Mouse (Mus musculus) intestine, embryonic 16.5 days (tissue): ENCODE data around the gene Sepsecs. TPM values are rescaled to one million over a fixed set of nuclear protein-coding genes. Genes with fewer than 3 reads are reported as not detected.
A peak's percentile ranks its signal among the peaks of the same experiment; 100 is the strongest.

Source experiments
- ATAC-seq: fragments of 200-750 bp; cut with Nextera tagmentation; 2 replicates; pipeline ENCODE4 v1.8.0; 2017; ENCODE audit warnings: moderate TSS enrichment, moderate library complexity
- H3K27ac ChIP-seq: fragments of 300-500 bp; sonication (generic); 2 replicates; pipeline ENCODE4 v1.5.1; 2014; ENCODE audit warnings: mild to moderate bottlenecking, low read length
- H3K27me3 ChIP-seq: fragments of 300-500 bp; sonication (generic); replicated peaks from 2 replicates; pipeline ENCODE4 v1.6.1; 2014; ENCODE audit warnings: low read length, control low read depth, mixed read lengths; ENCODE audit not compliant: control insufficient read depth, insufficient read depth
- H3K36me3 ChIP-seq: fragments of 300-500 bp; sonication (generic); 2 replicates; pipeline ENCODE4 v1.6.1; 2014; ENCODE audit warnings: low read length, control low read depth; ENCODE audit not compliant: control insufficient read depth, insufficient read depth
- H3K4me1 ChIP-seq: fragments of 300-500 bp; sonication (generic); 2 replicates; pipeline ENCODE4 v1.6.1; 2014; ENCODE audit warnings: low read length, control low read depth, mixed read lengths; ENCODE audit not compliant: control insufficient read depth, insufficient read depth
- H3K4me2 ChIP-seq: fragments of 300-500 bp; sonication (generic); 2 replicates; pipeline ENCODE4 v1.6.1; 2014; ENCODE audit warnings: low read depth, low read length, control low read depth
- H3K4me3 ChIP-seq: fragments of 300-500 bp; sonication (generic); 2 replicates; pipeline ENCODE4 v1.5.1; 2014; ENCODE audit warnings: mild to moderate bottlenecking, low read length
- H3K9ac ChIP-seq: fragments of 300-500 bp; sonication (generic); 2 replicates; pipeline ENCODE4 v1.6.1; 2014; ENCODE audit warnings: low read depth, low read length
- H3K9me3 ChIP-seq: fragments of 300-500 bp; sonication (generic); 2 replicates; pipeline ENCODE4 v1.6.1; 2016; ENCODE audit warnings: low read length, control low read depth; ENCODE audit not compliant: control insufficient read depth
- WGBS: fragments of 180-500 bp; shearing (Covaris S2); extraction: QIAGEN DNeasy Blood & Tissue Kit; methylation state at CpG from one replicate; pipeline ENCODE4 v1.1.7; 2014; 5-methylcytosine and 5-hydroxymethylcytosine counted together
- polyA plus RNA-seq: library from polyadenylated mRNA; unstranded; fragments of >200 nt; fragmentation: Nextera tagmentation; extraction: Ambion mirVana; gene quantifications from 2 replicates; pipeline ENCODE4 v1.2.1, GENCODE M21; 2015

The Sepsecs gene
- polyA plus RNA-seq, 1 experiment from 2014 or later, result 11.9 TPM

DNA sequence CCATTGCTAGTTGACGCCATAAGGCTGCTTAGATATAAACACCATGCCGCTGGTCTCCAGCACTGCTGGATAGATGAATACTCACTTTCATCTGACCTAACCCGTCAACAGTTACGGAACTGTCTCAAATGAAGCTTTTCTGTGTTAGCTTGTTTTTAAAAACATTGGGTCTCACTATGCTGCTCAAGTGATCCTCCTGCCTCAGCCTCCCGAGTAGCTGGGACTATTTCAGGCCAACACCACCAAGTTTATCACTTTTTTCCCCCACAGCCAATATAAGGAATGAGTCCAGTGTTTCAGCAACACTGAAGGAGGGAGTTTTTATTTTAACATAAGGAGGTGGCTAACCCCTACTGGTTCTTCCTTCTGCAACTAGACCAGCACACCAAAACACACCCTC, 14.5 kb downstream of the Sepsecs start:
- H3K4me1 ChIP-seq, result no peaks in the 10 kb centered on the region
- no peaks in the 10 kb centered on the region for H3K9me3 ChIP-seq
- ATAC-seq, result no peak
- 0 out of 2 replicates have a peak, but pooled peaks cover 9% of the 10 kb centered on the region for H3K36me3 ChIP-seq
- no peak overlapping the region for H3K9ac ChIP-seq
- no peak overlapping the region for H3K27ac ChIP-seq
- no peak overlapping the region for H3K4me2 ChIP-seq
- no peaks in the 10 kb centered on the region for H3K27me3 ChIP-seq
- no peak overlapping the region for H3K4me3 ChIP-seq
- WGBS, result 85% methylated on average over 5 of the region's 5 CpGs

DNA sequence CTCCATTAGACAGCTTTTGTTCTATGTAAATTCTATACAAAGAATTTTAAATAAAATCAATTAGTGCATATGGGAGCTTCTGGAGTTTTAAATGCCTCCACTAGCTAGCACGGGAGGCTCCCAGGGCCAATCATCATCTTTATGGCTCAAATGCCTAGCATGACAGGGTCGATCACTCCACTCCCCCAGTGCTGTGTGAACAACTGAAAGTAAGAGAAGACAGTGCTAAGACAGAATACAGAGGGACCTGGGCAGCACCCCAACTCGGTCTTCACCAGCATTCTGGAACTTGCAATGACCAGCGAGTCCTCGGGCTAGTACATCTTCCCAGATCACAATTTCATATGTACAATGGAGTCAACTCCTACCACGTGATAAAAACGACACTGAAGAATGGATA, 16.9 kb downstream of the Sepsecs start:
- no peaks in the 10 kb centered on the region for H3K9me3 ChIP-seq

DNA sequence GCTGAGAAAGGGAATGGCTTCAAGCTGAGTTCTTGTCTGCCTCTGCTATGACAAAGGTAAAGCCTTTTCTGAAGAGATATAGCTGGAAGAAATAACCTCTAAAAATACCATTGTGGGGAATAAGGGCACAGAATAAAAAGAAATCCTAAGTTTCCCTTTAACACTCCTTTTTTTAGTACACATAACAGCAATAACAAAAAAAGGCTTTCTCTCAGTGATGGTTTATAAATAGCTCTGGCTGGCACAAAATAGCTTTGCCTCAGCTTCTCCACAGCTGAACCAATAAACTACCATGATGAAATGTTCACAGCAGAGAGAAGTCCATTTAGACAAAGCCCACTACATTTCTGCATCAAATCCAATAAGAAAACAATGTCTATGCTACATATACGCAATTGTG, 17.4 kb downstream of the Sepsecs start:
- H3K4me2 ChIP-seq, result no peak overlapping the region
- no peak for ATAC-seq
- no peaks in the 10 kb centered on the region for H3K27me3 ChIP-seq
- H3K27ac ChIP-seq, result no peak overlapping the region
- H3K36me3 ChIP-seq, result peaks cover 9% of the 10 kb centered on the region; the same call in 1 of the 2 replicates
- H3K4me1 ChIP-seq, result no peaks in the 10 kb centered on the region
- no peak overlapping the region for H3K4me3 ChIP-seq
- H3K9ac ChIP-seq, result no peak overlapping the region
- H3K9me3 ChIP-seq, result no peaks in the 10 kb centered on the region
- 86% methylated on average over 1 of the region's 1 CpGs for WGBS

More for the DNA sequence above, 16.9 kb downstream of the Sepsecs start:
- Histone ChIP-seq H3K4me3 (no peak overlapping the region), H3K27me3 (no peaks in the 10 kb centered on the region), H3K4me2 (no peak overlapping the region), H3K36me3 (peaks cover 9% of the 10 kb centered on the region; the same call in 1 of the 2 replicates), H3K4me1 (no peaks in the 10 kb centered on the region), H3K27ac (no peak overlapping the region), H3K9ac (no peak overlapping the region)
- no peak for ATAC-seq
- WGBS, result 89% methylated on average over 7 of the region's 7 CpGs

DNA sequence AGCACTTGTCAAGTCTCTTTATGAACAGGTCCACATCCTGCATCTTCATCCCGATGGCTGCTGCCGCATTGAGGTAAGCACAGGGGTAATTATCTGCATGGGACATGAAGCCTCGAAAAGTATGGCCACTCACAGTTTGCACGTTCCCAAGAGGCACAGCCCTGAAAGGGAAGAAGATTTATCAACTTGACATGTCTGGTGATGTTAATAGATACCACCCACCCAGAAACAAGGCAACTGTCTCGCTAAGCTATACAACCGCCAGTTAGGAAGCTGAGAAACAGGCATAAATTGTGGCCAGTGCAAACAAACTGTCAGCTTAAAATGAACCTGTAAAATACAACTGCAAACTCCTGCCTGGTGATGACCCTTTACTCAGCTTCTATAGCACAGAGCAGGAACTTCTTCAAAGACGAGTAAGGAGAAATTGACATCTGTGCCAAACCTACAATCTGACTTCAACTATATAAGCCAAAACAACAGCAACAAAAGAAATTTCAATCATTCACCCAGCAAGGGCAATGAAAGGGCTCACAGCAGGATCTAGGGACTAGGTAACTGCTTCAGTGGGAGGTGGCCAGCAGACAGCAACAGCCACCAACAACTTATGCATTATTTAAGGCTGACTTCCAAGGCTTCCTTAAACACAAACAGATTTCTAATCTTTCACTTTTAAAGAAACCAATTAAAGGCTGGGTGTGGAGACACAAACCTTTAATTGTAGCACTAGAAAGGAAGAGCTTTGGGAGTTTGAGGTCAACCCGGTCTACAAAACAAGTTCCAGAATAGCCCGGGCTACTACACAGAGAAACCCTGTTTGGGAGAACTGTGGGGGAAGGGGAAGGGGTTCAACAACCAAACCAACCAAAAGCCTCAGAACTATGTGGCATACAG, 25.3 kb downstream of the Sepsecs start:
- 36% methylated on average over 9 of the region's 9 CpGs for WGBS
- no peak overlapping the region for H3K27ac ChIP-seq
- no peak for ATAC-seq

DNA sequence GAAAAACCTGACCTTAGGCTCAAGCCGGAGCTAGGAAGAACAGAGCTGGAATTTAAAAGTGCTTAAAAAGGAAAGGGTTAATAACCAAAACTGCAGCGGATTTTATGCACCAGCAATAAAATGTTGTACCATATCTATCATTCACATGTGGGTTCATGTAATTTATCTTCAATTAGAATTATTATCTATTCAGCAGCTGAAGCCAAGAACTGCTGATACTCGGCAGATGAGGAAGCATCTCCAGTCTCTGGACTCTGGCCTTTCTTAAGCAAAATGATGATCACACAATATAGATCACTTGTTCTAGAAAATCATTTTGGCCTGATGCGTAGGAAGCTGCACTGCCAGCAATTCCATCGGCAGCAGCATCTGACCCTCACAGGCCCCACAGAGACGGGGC, 27.8 kb downstream of the Sepsecs start:
- 89% methylated on average over 6 of the region's 6 CpGs for WGBS
- Histone ChIP-seq H3K27me3 (no peaks in the 10 kb centered on the region), H3K9me3 (no peaks in the 10 kb centered on the region), H3K27ac (no peak overlapping the region), H3K4me1 (no peaks in the 10 kb centered on the region), H3K9ac (no peak overlapping the region), H3K4me3 (no peak overlapping the region), H3K36me3 (peaks cover 13% of the 10 kb centered on the region), H3K4me2 (no peak overlapping the region)
- ATAC-seq, result no peak

More for the DNA sequence above, 25.3 kb downstream of the Sepsecs start:
- H3K9me3 ChIP-seq, result no peaks in the 10 kb centered on the region
- peaks cover 17% of the 10 kb centered on the region for H3K36me3 ChIP-seq
- H3K4me3 ChIP-seq, result no peak overlapping the region
- no peak overlapping the region for H3K4me2 ChIP-seq
- H3K4me1 ChIP-seq, result no peaks in the 10 kb centered on the region
- H3K9ac ChIP-seq, result no peak overlapping the region
- no peaks in the 10 kb centered on the region for H3K27me3 ChIP-seq

DNA sequence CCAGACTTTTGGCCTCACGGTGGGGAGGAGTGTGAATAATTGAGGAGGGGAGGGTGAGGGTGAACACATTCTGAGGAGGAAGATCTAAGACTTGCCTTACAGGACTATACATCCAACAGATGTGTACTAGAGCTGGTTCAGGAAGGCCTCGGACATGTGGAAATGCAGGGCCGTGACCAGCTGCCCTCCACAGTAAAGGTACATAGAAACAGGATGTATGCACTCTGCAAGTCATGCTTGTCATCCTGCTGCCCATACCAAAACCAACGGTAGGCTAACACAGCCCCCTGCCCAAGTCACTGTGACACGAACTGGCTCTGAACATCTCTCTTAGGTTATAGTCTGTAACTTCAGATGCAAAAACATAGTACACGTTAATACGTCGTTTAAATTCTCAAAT, 30.6 kb downstream of the Sepsecs start:
- no peaks in the 10 kb centered on the region for H3K4me1 ChIP-seq
- no peak overlapping the region for H3K4me2 ChIP-seq
- H3K27ac ChIP-seq, result no peak overlapping the region
- H3K9me3 ChIP-seq, result no peaks in the 10 kb centered on the region
- ATAC-seq, result no peak
- H3K36me3 ChIP-seq, result no peaks in the 10 kb centered on the region
- H3K4me3 ChIP-seq, result no peak overlapping the region
- 80% methylated on average over 8 of the region's 8 CpGs for WGBS
- H3K27me3 ChIP-seq, result no peaks in the 10 kb centered on the region
- H3K9ac ChIP-seq, result no peak overlapping the region

DNA sequence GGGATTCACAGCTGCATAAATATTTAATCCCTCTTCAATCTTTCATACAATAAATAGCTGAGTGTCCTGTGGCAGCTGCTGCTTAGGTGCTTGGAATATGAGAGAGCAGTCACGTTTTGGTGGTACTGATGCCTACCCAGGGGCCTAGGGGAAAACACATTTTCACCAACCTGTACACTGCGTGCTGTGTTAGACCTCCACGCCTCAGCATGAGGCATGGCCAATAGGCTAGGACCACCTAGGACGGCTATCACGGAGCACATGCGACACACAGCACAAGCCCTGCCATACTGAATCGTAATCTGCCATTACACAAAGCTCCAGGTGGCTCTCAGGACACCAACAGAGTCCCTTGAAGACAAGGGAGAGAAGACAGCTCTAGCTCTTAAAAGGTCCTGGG, 31.5 kb downstream of the Sepsecs start:
- WGBS, result 80% methylated on average over 7 of the region's 7 CpGs
- Histone ChIP-seq H3K4me3 (no peak overlapping the region), H3K4me1 (no peaks in the 10 kb centered on the region), H3K27ac (no peak overlapping the region), H3K36me3 (no peaks in the 10 kb centered on the region), H3K9ac (no peak overlapping the region), H3K9me3 (no peaks in the 10 kb centered on the region), H3K27me3 (no peaks in the 10 kb centered on the region), H3K4me2 (no peak overlapping the region)
- ATAC-seq, result no peak

DNA sequence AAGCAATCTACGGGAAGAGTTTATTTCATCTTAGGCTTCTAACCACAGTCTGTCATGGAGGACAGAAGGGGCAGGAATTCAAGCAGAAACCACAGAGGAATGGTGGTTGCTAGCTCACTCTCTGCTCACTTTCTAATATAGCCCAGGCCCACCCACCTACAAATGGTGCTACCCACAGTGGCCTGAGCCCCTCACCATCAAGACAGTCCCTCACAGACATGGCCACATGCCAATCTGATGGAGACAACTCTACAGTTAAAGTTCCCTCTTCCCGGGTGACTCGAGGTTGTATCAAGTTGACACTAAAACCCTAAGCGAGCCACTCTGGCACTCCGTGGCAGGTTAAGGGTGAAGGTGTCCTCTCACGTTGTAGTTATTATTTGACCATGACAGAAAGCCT, 32.6 kb downstream of the Sepsecs start:
- Histone ChIP-seq H3K27ac (no peak overlapping the region), H3K4me2 (no peak overlapping the region), H3K9me3 (no peaks in the 10 kb centered on the region), H3K27me3 (no peaks in the 10 kb centered on the region), H3K9ac (no peak overlapping the region), H3K4me1 (no peaks in the 10 kb centered on the region), H3K36me3 (no peaks in the 10 kb centered on the region), H3K4me3 (no peak overlapping the region)
- no peak for ATAC-seq
- WGBS, result 78% methylated on average over 6 of the region's 6 CpGs

DNA sequence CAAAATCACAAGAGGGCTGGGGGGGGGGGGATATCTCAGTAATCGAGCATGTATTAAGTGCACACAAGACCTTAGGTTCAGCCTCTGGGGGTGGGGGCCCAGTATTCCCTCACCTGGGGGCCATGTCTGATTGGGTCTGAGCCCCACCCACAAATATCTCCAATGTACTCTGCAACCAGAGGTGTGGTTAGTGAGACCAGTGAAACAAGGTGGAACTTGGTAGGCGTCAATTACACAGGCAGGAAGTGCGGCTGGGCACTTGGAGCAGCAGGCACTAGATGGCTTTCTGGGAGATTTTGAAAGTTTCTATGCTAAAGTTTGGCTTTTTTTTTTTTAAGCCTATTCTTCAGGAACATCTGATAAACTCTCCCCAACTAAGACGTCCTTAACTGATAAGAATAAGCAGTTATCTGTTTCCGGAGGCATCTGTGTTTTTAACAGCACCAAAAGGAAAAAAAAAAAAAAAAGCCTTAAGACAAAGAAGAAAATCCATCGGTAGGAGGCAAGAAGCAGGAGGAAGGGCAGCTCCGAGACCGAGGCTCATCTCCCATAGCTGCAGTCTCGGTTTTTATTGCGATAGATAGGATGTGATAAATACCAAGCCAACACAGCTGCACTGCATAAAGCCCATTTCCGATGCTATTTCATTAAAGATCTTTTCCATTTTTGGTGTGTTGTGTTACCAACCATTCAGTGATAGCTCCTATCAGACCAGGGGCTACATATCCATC, 33.3 kb downstream of the Sepsecs start:
- peak; percentile 77 for ATAC-seq
- Histone ChIP-seq H3K9me3 (no peaks in the 10 kb centered on the region), H3K4me2 (no peak overlapping the region), H3K4me3 (no peak overlapping the region), H3K27ac (no peak overlapping the region), H3K36me3 (no peaks in the 10 kb centered on the region), H3K4me1 (no peaks in the 10 kb centered on the region), H3K9ac (no peak overlapping the region), H3K27me3 (no peaks in the 10 kb centered on the region)
- 48% methylated on average over 11 of the region's 11 CpGs for WGBS
